Comparison of ENCODE assay signal across 23 mouse cellular contexts in genomic region chr5:92132127-92132526, GRCm38 (mm10). TPM values are rescaled to one million over a fixed set of nuclear protein-coding genes. Genes with fewer than 3 reads are reported as not detected.
A peak's percentile ranks its signal among the peaks of the same experiment; 100 is the strongest.
DNase-seq lines count a peak whose midpoint lies in the region; ATAC-seq and TF ChIP-seq lines count a peak whose summit lies in the region.
"Had no signal": no experiment of that assay in that cellular context is flagged by ENCODE, and none has a peak within 500 bp of the region (broad histone marks: within the 10 kb centered on the region; RNA-seq: fewer than 3 reads in every experiment).

No protein-coding gene starts in this region.

- no peak for ATAC-seq in heart, postnatal 0 days (ENCODE audit: insufficient read depth, low read depth)
- ATAC-seq in liver, embryonic 14.5 days (ENCODE audit: insufficient read depth) = no peak
- ATAC-seq in forebrain, postnatal 0 days = no peak
- ATAC-seq: activated CD4-positive, CD25-positive, alpha-beta regulatory T cell, adult 4 months; midbrain, embryonic 16.5 days had no signal

- no peaks in the 10 kb centered on the region for H3K36me3 ChIP-seq in heart, postnatal 0 days (replicated peaks; ENCODE audit: control insufficient read depth, insufficient read depth, low read length)
- H3K36me3 ChIP-seq in E14TG2a.4 (ENCODE audit: insufficient read depth, low read length) = no peaks in the 10 kb centered on the region
- H3K36me3 ChIP-seq in liver, embryonic 14.5 days (replicated peaks; ENCODE audit: control insufficient read depth, insufficient read depth, low read depth) = peaks cover 9% of the 10 kb centered on the region
- no peaks in the 10 kb centered on the region; the same call in 1 of the 2 replicates for H3K36me3 ChIP-seq in forebrain, postnatal 0 days (ENCODE audit: insufficient read depth)
- H3K36me3 ChIP-seq: neural tube, embryonic 15.5 days had no signal

- H3K9ac ChIP-seq in heart, postnatal 0 days (replicated peaks; ENCODE audit: low read depth, low read length) = no peak overlapping the region
- H3K9ac ChIP-seq in liver, embryonic 14.5 days (replicated peaks) = no peak overlapping the region
- no peak overlapping the region for H3K9ac ChIP-seq in forebrain, postnatal 0 days
- H3K9ac ChIP-seq: embryonic facial prominence, embryonic 13.5 days; lung, embryonic 14.5 days; neural tube, embryonic 15.5 days had no signal

- no peak overlapping the region for H3K27ac ChIP-seq in heart, postnatal 0 days (ENCODE audit: low read depth)
- H3K27ac ChIP-seq in liver, embryonic 14.5 days = no peak overlapping the region
- no peak overlapping the region for H3K27ac ChIP-seq in forebrain, postnatal 0 days (ENCODE audit: low read depth, low read length)
- H3K27ac ChIP-seq: embryonic facial prominence, embryonic 13.5 days; neural tube, embryonic 15.5 days had no signal

- 90% methylated on average over 4 of the region's 4 CpGs for WGBS in heart, postnatal 0 days
- 91% methylated on average over 4 of the region's 4 CpGs for WGBS in liver, embryonic 14.5 days (ENCODE audit: insufficient replicate concordance)
- 95% methylated on average over 4 of the region's 4 CpGs for WGBS in forebrain, postnatal 0 days

- no peak for TF ChIP-seq EP300 in heart, postnatal 0 days (IDR thresholded peaks at IDR 0.05; ENCODE audit: low read depth)
- TF ChIP-seq EP300 in liver, embryonic 14.5 days (IDR thresholded peaks at IDR 0.05; ENCODE audit: low read depth) = no peak

- H3K4me3 ChIP-seq in heart, postnatal 0 days (ENCODE audit: low read depth, low read length) = no peak overlapping the region
- no peak overlapping the region for H3K4me3 ChIP-seq in E14TG2a.4 (replicated peaks; ENCODE audit: low read length)
- H3K4me3 ChIP-seq in liver, embryonic 14.5 days (ENCODE audit: insufficient read depth in 1 of 2, low read depth in 2 of 2, low read length in 2 of 2) = peak overlapping the region; percentile 8 to 50; a peak in 3 of 4 replicates
- H3K4me3 ChIP-seq in forebrain, postnatal 0 days (ENCODE audit: low read depth, low read length) = no peak overlapping the region
- H3K4me3 ChIP-seq: embryonic facial prominence, embryonic 13.5 days; neural tube, embryonic 15.5 days had no signal

- no peak overlapping the region for H3K4me2 ChIP-seq in heart, postnatal 0 days (ENCODE audit: low read depth, low read length)
- peak overlapping the region; percentile 57 for H3K4me2 ChIP-seq in liver, embryonic 14.5 days (ENCODE audit: low read depth)
- no peak overlapping the region for H3K4me2 ChIP-seq in forebrain, postnatal 0 days (ENCODE audit: low read depth)
- H3K4me2 ChIP-seq: embryonic facial prominence, embryonic 13.5 days; lung, embryonic 14.5 days; neural tube, embryonic 15.5 days had no signal

- H3K4me1 ChIP-seq in heart, postnatal 0 days (ENCODE audit: control insufficient read depth, insufficient read depth) = peaks cover 11% of the 10 kb centered on the region
- peaks cover 55% of the 10 kb centered on the region for H3K4me1 ChIP-seq in E14TG2a.4 (replicated peaks; ENCODE audit: low read depth, low read length)
- H3K4me1 ChIP-seq in liver, embryonic 14.5 days (replicated peaks; ENCODE audit: control insufficient read depth in 2 of 2, insufficient read depth in 2 of 2, low read length in 1 of 2) = peaks cover 32 to 43% of the 10 kb centered on the region in 2 experiments
- peaks cover 9% of the 10 kb centered on the region for H3K4me1 ChIP-seq in forebrain, postnatal 0 days (ENCODE audit: insufficient read depth)

- H3K27me3 ChIP-seq in heart, postnatal 0 days (ENCODE audit: control insufficient read depth, insufficient read depth, low read length) = no peaks in the 10 kb centered on the region
- peaks cover 13% of the 10 kb centered on the region for H3K27me3 ChIP-seq in E14TG2a.4 (ENCODE audit: insufficient read depth, low read length)
- no peaks in the 10 kb centered on the region for H3K27me3 ChIP-seq in liver, embryonic 14.5 days (ENCODE audit: control insufficient read depth, insufficient read depth, low read length)
- H3K27me3 ChIP-seq in forebrain, postnatal 0 days (ENCODE audit: insufficient read depth, low read length) = no peaks in the 10 kb centered on the region
- H3K27me3 ChIP-seq: embryonic facial prominence, embryonic 13.5 days; neural tube, embryonic 15.5 days had no signal

- no peaks in the 10 kb centered on the region for H3K9me3 ChIP-seq in heart, postnatal 0 days (replicated peaks; ENCODE audit: control insufficient read depth, low read length)
- no peaks in the 10 kb centered on the region for H3K9me3 ChIP-seq in E14TG2a.4 (ENCODE audit: low read length)
- no peaks in the 10 kb centered on the region for H3K9me3 ChIP-seq in liver, embryonic 14.5 days (ENCODE audit: control insufficient read depth, low read length)
- H3K9me3 ChIP-seq in forebrain, postnatal 0 days (ENCODE audit: low read length) = no peaks in the 10 kb centered on the region
- H3K9me3 ChIP-seq: embryonic facial prominence, embryonic 13.5 days; neural tube, embryonic 15.5 days had no signal

- TF ChIP-seq CTCF in heart, postnatal 0 days (IDR thresholded peaks at IDR 0.05; ENCODE audit: low read depth) = 0 out of 2 replicates have a peak, but pooled peaks have one; percentile 7
- peak; percentile 38; the same call in 1 of the 2 replicates for TF ChIP-seq CTCF in E14TG2a.4 (conservative IDR thresholded peaks at IDR 0.05; ENCODE audit: low read length)
- TF ChIP-seq CTCF in liver, embryonic 14.5 days (IDR thresholded peaks at IDR 0.05; ENCODE audit: low read depth) = peak; percentile 44
- TF ChIP-seq CTCF in forebrain, postnatal 0 days (IDR thresholded peaks at IDR 0.05; ENCODE audit: low read depth) = no peak

- DNase-seq in heart, postnatal 0 days (ENCODE audit: low spot score) = no peak
- DNase-seq in heart, adult 9 months (ENCODE audit: low spot score in 2 of 2) = no peak
- peak; percentile 45 for DNase-seq in ES-CJ7 (ENCODE audit: low read depth, low spot score)
- no peak for DNase-seq in liver, embryonic 14.5 days (ENCODE audit: low read depth in 3 of 3, low spot score in 3 of 3)
- DNase-seq in forebrain, postnatal 0 days = no peak
- DNase-seq in kidney, adult 11 months = no peak
- DNase-seq: adrenal gland, postnatal 10 days; cerebellum, adult 9-11 months; heart, adult 18-20 months; heart, postnatal 10 days; kidney, adult 8-10 months; kidney, postnatal 36 days; layer of hippocampus, adult 9-11 months; lung, embryonic 14.5 days; lung, postnatal 36 days; right cerebral cortex, postnatal 14 days; spleen, adult 18-20 months; thymus, adult 2 months had no signal

RNA-seq across cellular contexts. Expression of gene Uso1, which starts 5.6 kb away (rescaled TPM):
- total RNA-seq in heart, postnatal 0 days (2014; rRNA removed; ENCODE audit: low replicate concordance) = 10.8 and 12.1 TPM in 2 replicates
- polyA plus RNA-seq in heart, postnatal 0 days (2015; fragmentation: Nextera tagmentation; extraction: Ambion mirVana) = 24.9 and 25.5 TPM in 2 replicates
- polyA plus RNA-seq in liver, embryonic 14.5 days (2012; rRNA removed) = 11.1 and 18.6 TPM in 2 replicates
- polyA plus RNA-seq in liver, embryonic 14.5 days (2014; fragmentation: Nextera tagmentation; extraction: Ambion mirVana) = 14.3 and 14.7 TPM in 2 replicates
- 18.9 and 19.1 TPM in 2 replicates for total RNA-seq in forebrain, postnatal 0 days (2014; rRNA removed)
- polyA plus RNA-seq in forebrain, postnatal 0 days (2015; fragmentation: Nextera tagmentation; extraction: Ambion mirVana) = 19.6 and 24.8 TPM in 2 replicates

RNA-seq across cellular contexts. Expression of gene G3bp2, which starts 48.6 kb away (rescaled TPM):
- 32.1 and 46.9 TPM in 2 replicates for total RNA-seq in heart, postnatal 0 days (2014; rRNA removed; ENCODE audit: low replicate concordance)
- 111 and 119 TPM in 2 replicates for polyA plus RNA-seq in heart, postnatal 0 days (2015; fragmentation: Nextera tagmentation; extraction: Ambion mirVana)
- polyA plus RNA-seq in liver, embryonic 14.5 days (2012; rRNA removed) = 12.5 and 19.0 TPM in 2 replicates
- polyA plus RNA-seq in liver, embryonic 14.5 days (2014; fragmentation: Nextera tagmentation; extraction: Ambion mirVana) = 54.3 and 56.0 TPM in 2 replicates
- total RNA-seq in forebrain, postnatal 0 days (2014; rRNA removed) = 221 and 223 TPM in 2 replicates
- polyA plus RNA-seq in forebrain, postnatal 0 days (2015; fragmentation: Nextera tagmentation; extraction: Ambion mirVana) = 268 and 315 TPM in 2 replicates

Comparison
In these comparisons a context has a peak if more than half of its experiments do, and no peak if none do; other contexts are left out.
1. H3K4me3 ChIP-seq: peak in liver, embryonic 14.5 days (2 of 2); none in heart, postnatal 0 days (single experiment), E14TG2a.4 (single experiment) and forebrain, postnatal 0 days (single experiment).